Mouse (Mus musculus): ENCODE results near the gene Rnf26.

Rnf26 gene

GRCm38 (mm10) chr9:44045884-44046272 is 67.4 kb downstream of the Rnf26 start:
- no peak for DNase-seq (ENCODE audit: low read depth)

Data from naive thymus-derived CD4-positive, alpha-beta T cell, adult 2 months (primary cell).